Mouse (Mus musculus) embryonic facial prominence, embryonic 15.5 days (tissue): Measurements from ENCODE around the gene Zfp704. TPM values are rescaled to one million over a fixed set of nuclear protein-coding genes. Genes with fewer than 3 reads are reported as not detected.

Experiments used
- ATAC-seq: fragments of 200-750 bp; cut with Nextera tagmentation; 2 replicates; pipeline ENCODE4 v1.8.0; 2017; ENCODE audit warnings: low read depth, moderate TSS enrichment; ENCODE audit not compliant: insufficient number of reproducible peaks, low FRiP score, low TSS enrichment
- H3K27ac ChIP-seq: fragments of 300-500 bp; sonication (generic); replicated peaks from 2 replicates; pipeline ENCODE4 v1.5.1; 2015; ENCODE audit warnings: mild to moderate bottlenecking, inconsistent platforms
- H3K27me3 ChIP-seq: fragments of 300-500 bp; sonication (generic); 2 replicates; pipeline ENCODE4 v1.6.1; 2015; ENCODE audit warnings: inconsistent platforms
- H3K36me3 ChIP-seq: fragments of 300-500 bp; sonication (generic); 2 replicates; pipeline ENCODE4 v1.6.1; 2015; ENCODE audit warnings: mild to moderate bottlenecking, inconsistent platforms
- H3K4me1 ChIP-seq: fragments of 300-500 bp; sonication (generic); 2 replicates; pipeline ENCODE4 v1.6.1; 2015; ENCODE audit warnings: inconsistent platforms
- H3K4me2 ChIP-seq: fragments of 300-500 bp; sonication (generic); replicated peaks from 2 replicates; pipeline ENCODE4 v1.6.1; 2015; ENCODE audit warnings: mild to moderate bottlenecking, inconsistent platforms
- H3K4me3 ChIP-seq: fragments of 300-500 bp; sonication (generic); replicated peaks from 2 replicates; pipeline ENCODE4 v1.5.1; 2015; ENCODE audit warnings: mild to moderate bottlenecking, inconsistent platforms
- H3K9ac ChIP-seq: fragments of 300-500 bp; sonication (generic); 2 replicates; pipeline ENCODE4 v1.6.1; 2015; ENCODE audit warnings: inconsistent platforms
- H3K9me3 ChIP-seq: fragments of 300-500 bp; sonication (generic); replicated peaks from 2 replicates; pipeline ENCODE4 v1.6.1; 2016; ENCODE audit warnings: inconsistent platforms
- WGBS: fragments of 180-500 bp; shearing (Covaris S2); methylation state at CpG from one replicate; pipeline ENCODE4 v1.1.7; 2015; 5-methylcytosine and 5-hydroxymethylcytosine counted together
- polyA plus RNA-seq: library from polyadenylated mRNA; unstranded; fragments of >200 nt; fragmentation: Nextera tagmentation; extraction: Ambion mirVana; gene quantifications from 2 replicates; pipeline ENCODE4 v1.2.1, GENCODE M21; 2015

The Zfp704 gene
- polyA plus RNA-seq, 1 experiment from 2014 or later: 9.0 TPM

- Histone ChIP-seq H3K4me3 (no peak overlapping the region), H3K9me3 (no peaks in the 10 kb centered on the region), H3K36me3 (no peaks in the 10 kb centered on the region), H3K4me2 (no peak overlapping the region), H3K4me1 (peaks cover 18% of the 10 kb centered on the region), H3K27ac (no peak overlapping the region), H3K9ac (no peak overlapping the region), H3K27me3 (no peaks in the 10 kb centered on the region)
- no peak for ATAC-seq
- 55% methylated on average over 4 of the region's 4 CpGs for WGBS
Measured at GRCm38 (mm10) chr3:9611226-9611625, 1.3 kb upstream of the Zfp704 start.

DNA sequence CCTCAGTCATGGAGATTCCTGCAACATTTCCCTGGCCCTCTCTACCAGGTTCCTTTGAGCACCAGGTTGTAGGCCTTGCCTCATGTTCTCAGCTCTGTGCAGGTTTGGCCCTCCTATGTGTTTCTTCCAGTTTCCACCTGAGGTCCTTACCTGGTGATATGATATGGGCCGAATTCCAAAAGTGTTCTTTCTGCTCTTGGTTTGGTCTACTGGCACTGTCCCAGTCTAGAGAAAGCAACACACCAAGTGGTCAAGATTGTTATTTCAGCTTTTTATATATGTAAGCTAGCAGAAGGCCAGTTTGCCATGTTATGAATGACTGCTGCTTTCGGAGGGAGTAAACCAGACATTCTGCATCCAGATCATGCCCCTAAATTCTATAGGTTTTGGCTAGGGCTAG lies 541 bp upstream of the Zfp704 start:
- H3K4me2 ChIP-seq: peak overlapping the region; percentile 89; the same call in 1 of the 2 replicates
- H3K4me1 ChIP-seq: peaks cover 26% of the 10 kb centered on the region
- H3K9me3 ChIP-seq: no peaks in the 10 kb centered on the region
- no peak for ATAC-seq
- H3K9ac ChIP-seq: no peak overlapping the region
- H3K27ac ChIP-seq: no peak overlapping the region
- WGBS: 84% methylated on average over 2 of the region's 2 CpGs
- H3K4me3 ChIP-seq: peak overlapping the region; percentile 72
- H3K27me3 ChIP-seq: no peaks in the 10 kb centered on the region
- no peaks in the 10 kb centered on the region for H3K36me3 ChIP-seq

DNA sequence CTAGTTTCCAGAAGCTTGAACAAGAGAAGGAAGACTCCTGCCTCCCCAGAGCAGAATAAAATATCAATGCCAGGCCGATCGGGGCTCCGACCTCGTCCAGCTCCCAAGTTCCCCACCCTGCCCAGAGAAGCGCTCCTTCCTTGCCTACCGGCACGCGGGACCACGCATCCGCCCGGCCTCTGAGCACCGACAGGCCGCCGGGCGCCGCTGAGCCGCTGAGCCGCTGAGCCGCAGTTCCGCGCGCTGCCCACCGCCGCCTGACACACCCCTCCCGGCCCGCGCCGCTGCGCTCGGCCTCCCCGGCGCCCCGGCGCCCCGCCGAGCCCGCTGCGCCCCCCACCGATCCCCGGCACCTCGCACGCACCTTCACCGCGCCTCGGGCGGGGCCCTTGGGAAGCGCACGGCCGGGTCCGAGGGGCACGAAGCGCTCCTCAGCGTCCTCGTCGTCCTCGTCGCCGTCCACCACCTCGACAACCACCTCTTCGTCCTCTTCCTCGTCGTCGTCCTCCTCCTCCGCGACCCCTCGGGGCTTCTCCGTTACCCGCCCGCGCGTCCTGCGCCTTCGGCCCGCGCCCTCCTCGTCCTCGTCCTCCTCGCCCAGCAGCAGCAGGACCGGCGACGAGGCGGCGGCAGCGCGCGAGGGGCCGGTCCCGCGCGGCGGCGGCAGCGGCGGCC lies 842 bp downstream of the Zfp704 start:
- peak overlapping the region; percentile 72 for H3K4me3 ChIP-seq
- no peaks in the 10 kb centered on the region for H3K36me3 ChIP-seq

DNA sequence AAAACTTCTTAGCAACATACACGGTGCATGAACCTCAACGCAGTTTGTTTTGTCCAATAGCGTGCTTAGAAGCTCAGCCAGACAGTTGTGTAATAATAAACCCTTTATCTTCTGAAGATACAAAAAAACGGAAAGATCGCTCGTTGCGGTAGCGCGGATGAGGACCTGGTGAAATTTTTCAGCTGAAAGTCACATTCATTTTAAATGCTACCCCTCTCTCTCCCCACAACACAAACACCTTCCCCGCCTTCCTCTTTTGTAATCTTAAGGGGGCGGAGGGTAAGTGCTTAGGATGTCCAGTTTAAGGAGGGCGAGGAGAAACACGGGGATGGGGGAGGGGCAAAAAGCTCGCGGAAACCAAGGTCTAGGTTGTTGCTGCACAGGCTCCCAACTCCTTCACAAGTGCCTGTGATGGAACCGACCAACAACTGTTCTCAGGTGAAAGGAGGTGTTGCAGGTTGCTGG lies 1.4 kb downstream of the Zfp704 start:
- WGBS: under 1% methylated on average over 16 of the region's 16 CpGs
- Histone ChIP-seq H3K9me3 (no peaks in the 10 kb centered on the region), H3K9ac (peak overlapping the region; percentile 84), H3K4me1 (peaks cover 44% of the 10 kb centered on the region), H3K27me3 (no peaks in the 10 kb centered on the region), H3K36me3 (no peaks in the 10 kb centered on the region), H3K4me2 (peak overlapping the region; percentile 89), H3K4me3 (peak overlapping the region; percentile 72), H3K27ac (peak overlapping the region; percentile 92)
- ATAC-seq: no peak

More for the DNA sequence above, 842 bp downstream of the Zfp704 start:
- Histone ChIP-seq H3K27ac (peak overlapping the region; percentile 92), H3K4me2 (peak overlapping the region; percentile 89), H3K9me3 (no peaks in the 10 kb centered on the region), H3K9ac (peak overlapping the region; percentile 84), H3K4me1 (peaks cover 39% of the 10 kb centered on the region), H3K27me3 (no peaks in the 10 kb centered on the region)
- under 1% methylated on average over 93 of the region's 94 CpGs for whole genome bisulfite sequencing
- no peak for ATAC-seq

DNA sequence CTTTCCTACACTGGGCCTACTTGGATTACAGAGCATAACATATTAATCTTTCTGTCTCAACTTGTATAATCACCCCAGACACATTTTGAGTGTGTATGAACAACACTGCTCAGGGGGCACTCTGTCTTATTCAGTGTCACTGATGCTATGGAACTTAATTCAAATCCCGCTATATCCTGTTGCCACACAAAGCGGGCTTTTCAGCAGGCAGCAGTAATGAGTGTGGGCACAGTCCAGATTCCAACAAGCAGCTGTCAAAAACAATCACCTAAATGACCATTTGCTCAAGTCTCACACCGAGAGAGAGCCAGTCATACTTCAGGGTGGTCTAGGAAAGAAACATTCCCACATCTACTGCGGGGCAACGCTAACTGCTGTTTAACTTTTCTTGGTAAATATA lies 2.2 kb downstream of the Zfp704 start:
- H3K36me3 ChIP-seq: no peaks in the 10 kb centered on the region
- H3K4me1 ChIP-seq: peaks cover 44% of the 10 kb centered on the region
- H3K9me3 ChIP-seq: no peaks in the 10 kb centered on the region
- 43% methylated on average over 5 of the region's 5 CpGs for WGBS
- no peak overlapping the region; the same call in 1 of the 2 replicates for H3K4me3 ChIP-seq
- H3K27ac ChIP-seq: no peak overlapping the region
- H3K9ac ChIP-seq: no peak overlapping the region
- H3K27me3 ChIP-seq: no peaks in the 10 kb centered on the region
- peak overlapping the region; percentile 89; the same call in 1 of the 2 replicates for H3K4me2 ChIP-seq
- no peak for ATAC-seq

DNA sequence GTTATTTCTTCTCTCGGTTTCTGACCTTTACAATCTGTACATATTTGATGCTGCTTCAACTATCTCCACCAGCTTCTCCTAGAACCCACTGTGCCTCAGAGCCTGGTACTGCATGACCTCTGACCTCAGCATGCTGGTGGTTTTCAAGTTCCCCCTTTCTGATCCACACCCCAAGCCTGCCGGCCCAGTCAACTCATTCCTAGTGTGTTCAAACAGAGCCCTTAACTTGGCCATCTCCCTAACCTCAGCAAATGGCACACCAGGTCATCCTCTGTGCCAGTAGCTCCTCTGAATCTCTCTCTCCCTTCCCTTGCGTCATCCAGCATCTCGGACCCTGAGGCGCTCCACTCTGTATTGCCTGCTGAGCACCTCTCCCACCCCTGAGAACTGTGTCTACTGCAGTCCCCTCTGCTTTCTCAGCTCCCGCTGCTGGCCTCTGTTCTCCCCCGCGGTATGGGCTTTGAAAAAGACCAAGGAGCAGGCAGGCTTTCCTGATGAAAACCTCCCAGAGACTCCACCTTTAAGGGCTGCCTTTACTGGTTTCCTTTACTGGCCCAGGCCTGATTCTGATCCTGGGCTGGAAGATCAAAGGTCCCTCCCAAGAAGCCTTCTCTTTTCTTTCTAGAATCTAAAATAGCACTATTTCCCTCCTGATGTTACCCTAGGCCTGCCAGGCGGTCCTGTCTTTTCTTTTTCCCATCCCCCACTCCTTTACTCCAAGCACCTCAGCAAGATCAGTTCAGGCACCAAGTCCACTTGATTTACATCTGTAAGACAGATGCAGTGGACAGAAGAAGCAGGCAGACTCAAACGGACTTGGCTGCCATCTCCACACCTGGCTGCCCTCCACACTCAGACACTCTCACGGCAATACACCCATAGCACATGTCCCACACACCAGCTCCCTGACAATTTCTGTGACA lies 3.8 kb downstream of the Zfp704 start:
- no peak overlapping the region for H3K27ac ChIP-seq
- H3K36me3 ChIP-seq: no peaks in the 10 kb centered on the region
- no peak for ATAC-seq
- H3K4me1 ChIP-seq: peaks cover 43% of the 10 kb centered on the region
- no peak overlapping the region for H3K4me2 ChIP-seq
- no peaks in the 10 kb centered on the region for H3K9me3 ChIP-seq
- H3K9ac ChIP-seq: no peak overlapping the region
- WGBS: 47% methylated on average over 11 of the region's 11 CpGs
- no peaks in the 10 kb centered on the region for H3K27me3 ChIP-seq
- H3K4me3 ChIP-seq: no peak overlapping the region

GRCm38 (mm10) chr3:9604941-9605340 lies 4.9 kb downstream of the Zfp704 start:
- 85% methylated on average over 7 of the region's 7 CpGs for WGBS
- no peak overlapping the region for H3K4me3 ChIP-seq

GRCm38 (mm10) chr3:9603866-9604265 lies 6.0 kb downstream of the Zfp704 start:
- Histone ChIP-seq H3K36me3 (no peaks in the 10 kb centered on the region), H3K4me2 (no peak overlapping the region), H3K27ac (no peak overlapping the region), H3K9ac (no peak overlapping the region), H3K27me3 (no peaks in the 10 kb centered on the region), H3K4me1 (peaks cover 56% of the 10 kb centered on the region), H3K9me3 (no peaks in the 10 kb centered on the region), H3K4me3 (no peak overlapping the region)
- ATAC-seq: no peak
- WGBS: 66% methylated on average over 4 of the region's 4 CpGs

More at GRCm38 (mm10) chr3:9604941-9605340, 4.9 kb downstream of the Zfp704 start:
- no peak overlapping the region for H3K27ac ChIP-seq
- no peak overlapping the region for H3K9ac ChIP-seq
- H3K9me3 ChIP-seq: no peaks in the 10 kb centered on the region
- no peak overlapping the region for H3K4me2 ChIP-seq
- no peaks in the 10 kb centered on the region for H3K36me3 ChIP-seq
- no peak for ATAC-seq
- no peaks in the 10 kb centered on the region for H3K27me3 ChIP-seq
- H3K4me1 ChIP-seq: peaks cover 51% of the 10 kb centered on the region

DNA sequence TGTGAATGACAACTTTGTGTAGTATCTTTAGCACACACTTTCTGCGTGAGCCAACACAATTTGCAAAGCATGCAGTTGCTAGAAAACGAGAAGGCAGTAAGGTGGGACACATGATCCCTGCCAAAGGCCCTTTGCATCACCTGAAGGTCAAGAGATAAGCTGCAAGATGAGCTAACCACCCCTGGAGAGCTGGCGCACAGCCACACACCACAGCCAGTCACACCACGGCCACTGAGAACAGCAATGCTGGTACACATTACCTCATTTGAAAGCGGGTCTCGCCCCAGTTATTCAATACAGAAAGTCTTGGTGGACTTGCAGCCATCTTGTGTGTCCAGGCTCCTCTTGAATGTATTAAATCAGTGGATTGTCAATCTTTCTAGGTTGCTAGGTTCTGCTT lies 9.3 kb downstream of the Zfp704 start:
- peaks cover 36% of the 10 kb centered on the region for H3K4me1 ChIP-seq
- H3K27me3 ChIP-seq: no peaks in the 10 kb centered on the region
- no peaks in the 10 kb centered on the region for H3K36me3 ChIP-seq
- no peak overlapping the region for H3K9ac ChIP-seq
- no peaks in the 10 kb centered on the region for H3K9me3 ChIP-seq
- no peak overlapping the region for H3K27ac ChIP-seq
- no peak overlapping the region for H3K4me3 ChIP-seq
- no peak overlapping the region for H3K4me2 ChIP-seq
- no peak for ATAC-seq
- 62% methylated on average over 6 of the region's 6 CpGs for WGBS

- Histone ChIP-seq H3K27me3 (no peaks in the 10 kb centered on the region), H3K9me3 (no peaks in the 10 kb centered on the region), H3K4me3 (no peak overlapping the region), H3K36me3 (no peaks in the 10 kb centered on the region), H3K4me2 (no peak overlapping the region), H3K27ac (no peak overlapping the region), H3K9ac (no peak overlapping the region), H3K4me1 (peaks cover 29% of the 10 kb centered on the region)
- no peak for ATAC-seq
- 66% methylated on average over 11 of the region's 11 CpGs for WGBS
Measured at GRCm38 (mm10) chr3:9599738-9600410, 10.0 kb downstream of the Zfp704 start.

GRCm38 (mm10) chr3:9598061-9598460 lies 11.8 kb downstream of the Zfp704 start:
- H3K4me2 ChIP-seq: no peak overlapping the region
- no peak overlapping the region for H3K4me3 ChIP-seq
- WGBS: 94% methylated on average over 3 of the region's 3 CpGs
- H3K36me3 ChIP-seq: no peaks in the 10 kb centered on the region
- no peak overlapping the region for H3K27ac ChIP-seq
- no peaks in the 10 kb centered on the region for H3K9me3 ChIP-seq
- peaks cover 15% of the 10 kb centered on the region for H3K4me1 ChIP-seq
- no peak for ATAC-seq
- H3K27me3 ChIP-seq: no peaks in the 10 kb centered on the region
- H3K9ac ChIP-seq: no peak overlapping the region
